Mouse (Mus musculus): ENCODE data around the gene Nudt5. TPM values are rescaled to one million over a fixed set of nuclear protein-coding genes. Genes with fewer than 3 reads are reported as not detected.
"Not testable (repeated sequence)": the region's sequence is repeated elsewhere in the genome, so short reads cannot be mapped to it uniquely, and the experiment has no call there.

Nudt5 gene
- 55.7 and 61.0 TPM in 2 replicates for polyA plus RNA-seq (2016; fragmentation: Nextera tagmentation; extraction: Ambion mirVana)

GRCm38 (mm10) chr2:5844873-5845631 is at the start of gene Nudt5, which contains the start of gene Cdc123:
Gene Nudt5 (plus strand): TSS chr2:5845019.
Gene Cdc123 (minus strand): TSS chr2:5845164.
- H3K4me1 ChIP-seq = peaks cover 14% of the 10 kb centered on the region
- peak; percentile 97 for ATAC-seq (ENCODE audit: low FRiP score)
- under 1% methylated on average over 53 of the region's 53 CpGs for WGBS

GRCm38 (mm10) chr2:5797816-5798672 is 46.8 kb upstream of the Nudt5 start:
- WGBS = 91% methylated on average over 11 of the region's 11 CpGs

More at GRCm38 (mm10) chr2:5844873-5845631, at the start of gene Nudt5, which contains the start of gene Cdc123:
- Histone ChIP-seq H3K27ac (peak within 1 kb of the TSS; percentile 93), H3K27me3 (no peaks in the 10 kb centered on the region), H3K9me3 (replicated peaks) (no peaks in the 10 kb centered on the region), H3K36me3 (peaks cover 25% of the 10 kb centered on the region), H3K4me3 (peak within 1 kb of the TSS; percentile 66), H3K4me2 (replicated peaks) (peak within 1 kb of the TSS; percentile 71), H3K9ac (peak within 1 kb of the TSS; percentile 81)

DNA sequence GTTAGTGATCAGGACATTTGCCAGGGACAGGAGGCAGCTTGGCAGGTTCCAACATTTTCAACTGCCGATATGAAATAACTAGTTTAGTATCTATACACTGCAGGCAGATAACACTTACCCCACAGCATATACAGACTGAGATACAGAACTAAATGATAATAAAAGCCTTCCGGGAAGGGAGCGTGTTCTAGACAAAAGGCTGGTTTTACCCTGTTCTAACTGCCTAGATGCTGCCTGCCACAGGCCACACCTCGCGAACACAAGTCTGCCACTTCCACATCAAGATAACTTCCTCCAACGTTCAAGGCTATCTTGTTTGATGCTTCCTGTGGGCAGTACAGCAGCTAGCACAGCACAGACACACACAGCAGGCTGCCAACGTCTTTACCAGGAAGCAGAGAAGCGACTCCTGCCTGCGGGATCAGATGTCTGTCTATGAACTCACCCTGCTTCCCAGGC is 43.6 kb upstream of the Nudt5 start:
- Histone ChIP-seq H3K4me3 (no peak overlapping the region), H3K36me3 (peaks cover 73% of the 10 kb centered on the region), H3K4me2 (replicated peaks) (no peak overlapping the region), H3K27ac (no peak overlapping the region), H3K4me1 (no peaks in the 10 kb centered on the region), H3K9me3 (replicated peaks) (no peaks in the 10 kb centered on the region), H3K9ac (no peak overlapping the region), H3K27me3 (no peaks in the 10 kb centered on the region)
- 88% methylated on average over 9 of the region's 9 CpGs for WGBS
- no peak for ATAC-seq (ENCODE audit: low FRiP score)

More at GRCm38 (mm10) chr2:5797816-5798672, 46.8 kb upstream of the Nudt5 start:
- no peak for ATAC-seq (ENCODE audit: low FRiP score)
- no peak overlapping the region for H3K9ac ChIP-seq
- H3K9me3 ChIP-seq (replicated peaks) = no peaks in the 10 kb centered on the region
- H3K36me3 ChIP-seq = peaks cover 83% of the 10 kb centered on the region
- no peak overlapping the region for H3K27ac ChIP-seq
- no peaks in the 10 kb centered on the region for H3K4me1 ChIP-seq
- H3K27me3 ChIP-seq = no peaks in the 10 kb centered on the region
- no peak overlapping the region for H3K4me2 ChIP-seq (replicated peaks)
- no peak overlapping the region for H3K4me3 ChIP-seq

DNA sequence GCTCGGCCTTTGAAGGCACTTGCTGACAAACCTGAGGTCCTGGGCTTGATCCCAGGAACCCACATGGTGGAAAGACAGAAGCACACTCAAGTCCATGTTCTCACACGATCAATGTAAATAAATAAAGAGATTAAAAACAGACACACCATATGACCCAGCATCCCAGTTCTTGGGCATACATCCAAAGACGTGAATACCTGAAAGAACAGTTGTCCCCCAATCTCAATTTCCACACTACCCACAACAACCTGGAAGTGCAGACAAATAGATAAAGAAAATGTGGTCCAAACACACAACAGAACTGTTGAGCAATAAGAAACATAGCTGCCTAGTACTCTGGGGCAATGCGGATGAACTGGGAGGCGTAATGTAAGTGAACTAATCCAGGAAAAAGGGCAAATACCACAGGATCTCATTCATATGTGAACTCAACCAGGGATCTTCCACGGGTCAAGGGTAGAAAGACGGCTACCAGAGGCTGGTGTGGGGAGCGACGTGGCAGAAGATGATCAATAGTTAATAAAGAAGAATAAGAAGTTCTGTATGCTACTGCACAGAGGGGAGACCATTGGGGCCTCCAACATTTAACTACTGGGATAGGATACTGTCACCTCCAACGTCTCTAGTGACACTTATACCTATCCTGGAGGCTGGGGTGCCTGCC is 42.8 kb upstream of the Nudt5 start:
- no peak for ATAC-seq (ENCODE audit: low FRiP score)
- no peaks in the 10 kb centered on the region for H3K27me3 ChIP-seq
- no peak overlapping the region for H3K9ac ChIP-seq
- H3K27ac ChIP-seq = no peak overlapping the region
- H3K4me2 ChIP-seq (replicated peaks) = no peak overlapping the region
- H3K9me3 ChIP-seq (replicated peaks) = no peaks in the 10 kb centered on the region
- 92% methylated on average over 10 of the region's 10 CpGs for WGBS
- no peaks in the 10 kb centered on the region for H3K4me1 ChIP-seq
- peaks cover 66% of the 10 kb centered on the region for H3K36me3 ChIP-seq
- H3K4me3 ChIP-seq = no peak overlapping the region

DNA sequence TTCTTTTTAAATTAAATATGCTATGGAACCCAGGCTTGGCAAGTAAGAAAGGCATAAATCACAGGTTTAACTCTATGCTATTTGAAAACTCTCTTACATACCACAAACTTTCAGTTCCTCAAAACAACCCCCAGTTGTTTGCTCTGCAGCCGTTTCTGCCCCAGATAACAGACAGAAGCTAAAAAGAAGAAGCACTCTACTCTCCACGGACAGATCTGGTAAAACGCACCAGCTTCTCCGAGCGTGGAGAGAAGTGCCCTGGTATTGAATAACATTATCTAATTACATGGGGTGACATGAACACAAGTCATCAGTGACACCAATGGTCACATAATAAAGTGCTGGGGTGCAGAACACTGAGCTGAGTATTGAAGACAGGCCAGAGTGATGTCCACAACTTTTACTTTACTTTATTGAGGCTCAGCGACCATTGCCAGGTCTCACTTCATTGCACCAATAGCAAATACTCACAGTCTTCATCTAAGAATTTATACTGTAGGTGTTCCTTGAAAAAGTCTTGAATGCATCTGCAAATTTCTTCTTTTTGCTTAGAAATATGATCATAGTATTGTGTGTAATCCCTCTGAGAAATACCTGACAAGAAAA is 40.3 kb upstream of the Nudt5 start:
- WGBS = 93% methylated on average over 6 of the region's 6 CpGs
- peaks cover 59% of the 10 kb centered on the region for H3K36me3 ChIP-seq

GRCm38 (mm10) chr2:5805228-5805627 is 39.6 kb upstream of the Nudt5 start:
- Histone ChIP-seq H3K27me3 (no peaks in the 10 kb centered on the region), H3K4me1 (no peaks in the 10 kb centered on the region), H3K36me3 (peaks cover 61% of the 10 kb centered on the region), H3K9me3 (replicated peaks) (no peaks in the 10 kb centered on the region), H3K4me3 (no peak overlapping the region), H3K27ac (no peak overlapping the region), H3K9ac (no peak overlapping the region), H3K4me2 (replicated peaks) (no peak overlapping the region)
- 95% methylated on average over 7 of the region's 7 CpGs for WGBS
- ATAC-seq (ENCODE audit: low FRiP score) = no peak

More for the DNA sequence above, 40.3 kb upstream of the Nudt5 start:
- Histone ChIP-seq H3K27me3 (no peaks in the 10 kb centered on the region), H3K4me2 (replicated peaks) (no peak overlapping the region), H3K9ac (no peak overlapping the region), H3K9me3 (replicated peaks) (no peaks in the 10 kb centered on the region), H3K27ac (no peak overlapping the region), H3K4me3 (no peak overlapping the region), H3K4me1 (no peaks in the 10 kb centered on the region)
- no peak for ATAC-seq (ENCODE audit: low FRiP score)

DNA sequence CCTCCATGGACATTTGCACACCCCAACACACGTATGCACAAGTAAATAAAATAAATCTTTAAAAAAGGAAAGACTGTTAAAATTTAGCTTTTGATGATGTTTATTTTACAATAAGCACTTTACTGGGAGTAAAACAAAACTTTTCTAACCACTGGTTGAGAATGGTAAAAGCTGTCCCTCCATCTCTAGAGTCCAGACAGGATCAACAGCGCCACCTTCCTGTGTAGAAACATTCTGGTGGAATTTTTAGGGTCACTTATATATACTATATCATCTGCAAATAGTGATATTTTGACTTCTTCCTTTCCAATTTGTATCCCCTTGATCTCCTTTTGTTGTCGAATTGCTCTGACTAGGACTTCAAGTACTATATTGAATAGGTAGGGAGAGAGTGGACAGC is 38.6 kb upstream of the Nudt5 start:
- H3K36me3 ChIP-seq = peaks cover 60% of the 10 kb centered on the region
- not testable (repeated sequence) for H3K27ac ChIP-seq; H3K4me1 ChIP-seq; H3K4me3 ChIP-seq; H3K4me2 ChIP-seq (replicated peaks); H3K9me3 ChIP-seq (replicated peaks); H3K9ac ChIP-seq; ATAC-seq (ENCODE audit: low FRiP score); H3K27me3 ChIP-seq
- WGBS = 83% methylated on average over 3 of the region's 3 CpGs

DNA sequence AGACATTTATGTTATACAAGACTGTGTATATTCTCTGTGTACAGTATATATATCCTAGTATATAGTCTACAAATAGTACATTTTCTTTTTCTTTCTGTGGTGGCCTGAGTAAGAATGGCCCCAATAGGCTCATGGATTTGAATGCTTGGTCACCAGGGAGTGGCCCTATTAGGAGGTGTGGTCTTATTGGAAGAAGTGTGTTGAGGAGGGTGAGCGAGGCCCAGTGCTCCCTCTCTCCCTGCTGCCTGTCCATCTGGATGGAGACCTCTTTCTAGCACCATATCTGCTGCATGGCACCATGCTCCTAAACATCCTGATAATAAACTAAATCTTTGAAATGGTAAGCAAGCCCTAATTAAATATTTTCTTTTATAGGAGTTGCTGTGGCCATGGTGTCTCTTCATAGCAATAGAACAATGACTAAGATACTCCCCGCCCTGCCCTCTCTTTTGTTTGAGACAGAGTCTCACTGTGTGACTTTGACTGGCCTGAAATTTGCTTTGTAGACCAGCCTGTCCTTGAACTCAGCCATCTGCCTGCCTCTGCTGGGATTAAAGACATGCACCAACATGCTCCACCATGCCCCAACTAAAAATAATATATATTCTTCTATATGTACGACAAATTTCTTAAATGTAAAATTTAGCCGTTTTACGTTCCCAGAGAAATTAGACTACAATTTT is 34.6 kb upstream of the Nudt5 start:
- H3K9me3 ChIP-seq (replicated peaks) = no peaks in the 10 kb centered on the region
- H3K4me1 ChIP-seq = no peaks in the 10 kb centered on the region
- no peak overlapping the region for H3K9ac ChIP-seq
- ATAC-seq (ENCODE audit: low FRiP score) = no peak
- H3K27me3 ChIP-seq = no peaks in the 10 kb centered on the region
- H3K4me2 ChIP-seq (replicated peaks) = no peak overlapping the region
- H3K4me3 ChIP-seq = no peak overlapping the region
- 95% methylated on average over 5 of the region's 5 CpGs for WGBS
- H3K36me3 ChIP-seq = peaks cover 52% of the 10 kb centered on the region
- H3K27ac ChIP-seq = no peak overlapping the region

DNA sequence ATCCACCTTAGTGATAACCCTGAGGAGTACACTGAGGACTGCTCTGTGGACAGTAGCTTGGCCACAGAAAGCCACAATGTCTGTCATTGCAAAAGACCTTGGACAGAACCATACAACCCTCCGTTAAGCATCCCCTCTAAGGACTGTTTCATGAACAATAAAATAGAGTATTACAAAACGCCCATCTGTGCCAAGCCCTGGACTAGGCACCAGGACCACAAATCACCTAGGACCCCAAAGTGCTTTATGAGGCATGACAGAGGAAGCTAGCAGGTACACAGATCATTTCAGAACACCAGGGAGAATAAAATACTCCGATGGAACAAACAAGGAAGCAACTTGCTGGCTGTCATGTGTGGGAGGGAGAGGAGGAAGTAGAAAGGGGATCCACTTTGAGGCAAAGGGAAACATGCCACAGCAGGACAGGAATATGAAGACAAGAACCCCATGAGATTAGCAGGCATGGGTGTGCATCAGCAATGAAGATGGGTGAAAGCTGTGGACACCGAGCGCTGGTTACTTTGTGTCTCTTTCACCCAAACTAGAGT is 33.5 kb upstream of the Nudt5 start:
- 96% methylated on average over 5 of the region's 5 CpGs for WGBS
- Histone ChIP-seq H3K36me3 (peaks cover 55% of the 10 kb centered on the region), H3K4me2 (replicated peaks) (no peak overlapping the region), H3K4me1 (no peaks in the 10 kb centered on the region), H3K27me3 (no peaks in the 10 kb centered on the region), H3K9me3 (replicated peaks) (no peaks in the 10 kb centered on the region), H3K9ac (no peak overlapping the region), H3K4me3 (no peak overlapping the region), H3K27ac (no peak overlapping the region)
- no peak for ATAC-seq (ENCODE audit: low FRiP score)

DNA sequence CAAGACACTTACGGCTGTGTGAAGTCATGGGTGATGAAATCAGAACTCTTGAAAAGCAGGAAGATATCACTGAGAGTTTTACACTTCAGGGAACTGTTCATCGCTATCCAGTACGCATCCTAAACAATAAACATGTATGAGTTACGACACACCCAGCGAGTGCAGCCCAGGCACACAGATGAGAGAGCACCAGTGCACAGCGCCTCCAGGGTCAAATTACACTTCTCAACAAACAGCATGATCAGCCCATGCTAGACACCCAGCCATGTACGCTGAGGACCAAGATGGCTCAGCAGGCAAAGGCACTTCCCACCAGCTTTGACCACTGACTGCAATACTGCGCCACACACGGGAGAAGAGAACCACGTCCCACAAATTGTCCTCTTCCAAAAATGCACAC is 23.6 kb upstream of the Nudt5 start:
- peaks cover 70% of the 10 kb centered on the region for H3K36me3 ChIP-seq

GRCm38 (mm10) chr2:5822449-5822848 is 22.4 kb upstream of the Nudt5 start:
- Histone ChIP-seq H3K9me3 (replicated peaks) (no peaks in the 10 kb centered on the region), H3K9ac (no peak overlapping the region), H3K36me3 (peaks cover 69% of the 10 kb centered on the region), H3K4me1 (no peaks in the 10 kb centered on the region), H3K4me2 (replicated peaks) (no peak overlapping the region), H3K27me3 (no peaks in the 10 kb centered on the region), H3K27ac (no peak overlapping the region), H3K4me3 (no peak overlapping the region)
- no peak for ATAC-seq (ENCODE audit: low FRiP score)
- 97% methylated on average over 6 of the region's 6 CpGs for WGBS

More for the DNA sequence above, 23.6 kb upstream of the Nudt5 start:
- Histone ChIP-seq H3K27ac (no peak overlapping the region), H3K9ac (no peak overlapping the region), H3K27me3 (no peaks in the 10 kb centered on the region), H3K4me2 (replicated peaks) (no peak overlapping the region), H3K4me1 (no peaks in the 10 kb centered on the region), H3K4me3 (no peak overlapping the region), H3K9me3 (replicated peaks) (no peaks in the 10 kb centered on the region)
- no peak for ATAC-seq (ENCODE audit: low FRiP score)
- 92% methylated on average over 10 of the region's 10 CpGs for WGBS

All from hindbrain, embryonic 12.5 days (tissue).